Mouse (Mus musculus): Measurements from ENCODE around the gene Amotl2. TPM values are rescaled to one million over a fixed set of nuclear protein-coding genes. Genes with fewer than 3 reads are reported as not detected.

Amotl2 gene
- polyA plus RNA-seq (2012; rRNA removed) = 6.9 and 9.4 TPM in 2 replicates

DNA sequence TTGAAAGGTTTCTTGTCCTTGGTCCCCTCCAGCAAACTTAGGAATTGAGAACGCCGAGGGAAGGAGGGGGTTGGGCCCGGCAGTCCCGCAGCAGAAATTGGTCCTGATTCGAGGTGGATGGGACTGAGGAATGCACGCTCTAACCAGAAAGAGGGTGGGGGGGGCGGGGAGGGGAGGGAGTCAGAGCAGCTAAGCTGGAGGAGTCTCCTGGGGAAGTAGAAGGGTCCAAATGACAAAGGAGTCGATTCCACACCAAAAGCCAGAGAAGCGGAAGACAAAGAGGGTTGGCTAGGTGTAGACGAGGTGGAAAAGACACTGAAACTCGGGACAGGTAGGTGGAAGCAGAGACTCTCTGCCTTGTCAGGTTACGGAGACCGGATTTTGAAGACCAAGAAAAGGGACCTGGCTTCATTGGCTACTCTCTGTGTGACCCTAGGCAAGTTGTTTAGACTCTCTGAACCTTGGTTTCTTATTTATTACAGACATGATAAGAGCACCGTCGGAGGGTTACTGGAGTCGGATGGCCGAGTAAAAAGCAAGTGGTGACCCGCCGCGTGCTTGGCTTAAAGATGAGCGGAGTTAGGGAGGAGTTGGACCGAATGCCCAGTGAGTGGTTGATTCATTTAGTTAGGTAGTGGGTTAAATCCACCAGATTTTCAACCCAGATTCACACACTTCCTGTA lies at the start of gene Amotl2:
Gene Amotl2, plus strand, starts transcription at position 192 of the 683 bp plus-strand sequence.
- DNase-seq (ENCODE audit: low read depth, low spot score) = no peak
- 33% methylated on average over 22 of the region's 22 CpGs for WGBS

DNA sequence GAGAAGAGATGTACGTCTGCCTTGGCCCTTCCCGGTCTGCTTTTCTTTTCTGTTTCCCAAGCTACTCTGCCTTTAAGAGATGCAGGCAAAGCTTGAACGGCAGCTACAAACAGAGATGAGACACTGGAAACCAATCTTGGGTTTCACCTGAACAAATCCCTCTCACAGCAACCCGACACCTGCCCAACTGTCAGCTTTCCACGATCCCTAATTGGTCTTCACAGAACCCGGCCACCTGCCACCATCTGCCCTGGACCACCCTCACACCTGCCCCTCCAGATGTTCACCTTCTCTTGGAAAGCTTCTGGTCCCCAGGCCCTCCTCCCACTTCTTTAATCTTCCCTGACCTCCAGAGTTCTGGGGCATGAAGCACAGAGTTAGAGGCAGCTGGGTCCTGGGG lies 48.4 kb upstream of the Amotl2 start:
- 51% methylated on average over 6 of the region's 6 CpGs for WGBS
- DNase-seq (ENCODE audit: low read depth, low spot score) = no peak

DNA sequence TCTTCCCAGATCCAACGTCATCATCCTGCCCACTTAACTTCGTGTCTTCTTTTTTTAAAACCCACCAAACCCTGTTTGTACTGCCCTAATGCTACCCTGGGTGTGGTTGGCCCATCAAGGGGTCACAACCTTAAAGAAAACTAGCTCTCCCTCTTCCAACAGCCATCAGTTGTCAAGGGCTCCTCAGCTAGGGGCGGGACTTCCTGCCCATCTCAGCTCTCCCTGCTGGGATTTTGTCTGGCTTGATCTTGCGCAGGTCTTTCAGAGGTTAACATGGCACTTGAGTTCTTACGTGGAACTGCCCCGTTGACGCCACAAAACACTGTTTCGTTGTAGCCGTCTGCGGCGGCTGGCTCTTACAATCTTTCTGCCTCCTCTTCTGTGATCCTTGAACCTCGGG lies 47.6 kb upstream of the Amotl2 start:
- 88% methylated on average over 12 of the region's 12 CpGs for WGBS
- DNase-seq (ENCODE audit: low read depth, low spot score) = no peak

DNA sequence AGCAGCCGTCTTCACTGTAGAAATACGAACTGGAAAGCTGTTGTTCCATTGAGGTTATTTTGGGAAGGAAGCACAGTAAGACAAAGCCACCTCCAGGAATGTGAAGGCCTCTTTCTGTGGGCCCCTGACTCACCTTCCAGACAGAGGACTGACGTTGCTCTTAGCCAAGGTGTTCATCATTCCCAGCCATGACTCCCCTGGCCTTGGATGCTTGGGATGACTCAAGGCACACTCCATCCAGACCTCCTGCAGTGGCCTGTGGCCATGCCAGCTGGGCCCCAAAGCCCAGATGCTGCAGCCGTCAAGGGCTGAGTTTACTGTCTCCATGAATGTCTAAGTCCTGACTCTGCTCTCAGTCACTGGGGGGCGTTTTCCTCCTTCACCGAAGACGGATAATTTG lies 43.1 kb upstream of the Amotl2 start:
- WGBS = 70% methylated on average over 7 of the region's 7 CpGs
- DNase-seq (ENCODE audit: low read depth, low spot score) = no peak

DNA sequence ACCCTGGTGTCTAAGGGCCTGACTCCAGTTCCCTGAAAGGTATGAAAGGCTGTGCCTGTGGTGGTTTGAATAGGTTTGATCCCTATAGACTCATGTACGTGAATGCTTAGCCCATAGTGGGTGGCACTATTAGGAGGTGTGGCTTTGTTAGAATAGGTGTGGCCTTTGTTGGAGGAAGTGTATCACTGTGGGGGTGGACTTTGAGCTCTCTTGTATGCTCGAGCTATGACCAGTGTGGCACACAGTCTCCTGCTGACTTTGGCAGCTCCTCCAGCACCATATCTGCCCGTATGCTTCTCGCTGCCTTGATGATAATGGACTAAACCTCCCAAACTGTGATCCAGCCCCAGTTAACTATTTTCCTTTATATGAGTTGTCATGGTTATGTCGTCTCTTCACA lies 40.5 kb upstream of the Amotl2 start:
- 69% methylated on average over 5 of the region's 5 CpGs for WGBS

DNA sequence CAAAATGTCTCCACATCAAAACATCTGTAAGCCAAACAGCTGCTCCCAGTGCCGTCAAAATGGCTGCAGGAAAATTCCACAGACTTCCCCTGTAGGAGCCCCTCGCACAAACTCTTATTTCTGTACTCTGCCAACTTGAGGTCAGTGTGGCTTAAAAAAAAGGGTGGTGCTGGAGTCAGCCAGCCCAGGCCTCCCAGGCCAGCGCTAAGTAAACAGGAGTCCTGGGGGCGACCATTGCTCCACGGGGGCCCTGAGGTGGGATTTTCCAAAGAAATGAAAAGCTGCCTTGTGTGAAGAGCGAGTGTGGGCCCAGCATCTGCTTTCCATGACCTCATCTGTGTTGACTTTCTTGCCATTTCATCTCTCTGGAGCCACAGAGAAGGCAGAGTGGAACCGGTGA lies 35.0 kb upstream of the Amotl2 start:
- WGBS = 55% methylated on average over 7 of the region's 7 CpGs
- DNase-seq (ENCODE audit: low read depth, low spot score) = no peak

More for the DNA sequence above, 40.5 kb upstream of the Amotl2 start:
- no peak for DNase-seq (ENCODE audit: low read depth, low spot score)

DNA sequence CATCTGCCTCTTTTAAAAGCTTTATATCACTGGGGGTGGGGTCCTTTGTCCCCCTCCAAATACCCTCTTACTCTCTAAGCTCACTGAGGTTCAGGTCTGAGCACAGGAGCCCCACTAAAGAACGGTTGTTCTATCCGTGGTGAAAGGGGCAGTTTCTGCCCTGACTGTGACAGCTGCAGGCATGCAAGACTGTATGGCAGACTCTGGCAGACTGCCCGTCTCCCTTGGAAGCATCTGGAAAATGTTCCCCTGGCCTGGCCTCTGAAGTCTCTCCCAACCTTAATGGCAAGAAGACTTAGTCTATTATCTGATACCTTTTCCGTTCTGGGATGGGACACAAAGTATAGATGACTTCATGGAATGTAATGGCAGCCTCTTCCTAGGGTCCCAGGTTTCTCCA lies 28.5 kb upstream of the Amotl2 start:
- no peak for DNase-seq (ENCODE audit: low read depth, low spot score)
- WGBS = 30% methylated on average over 4 of the region's 4 CpGs

DNA sequence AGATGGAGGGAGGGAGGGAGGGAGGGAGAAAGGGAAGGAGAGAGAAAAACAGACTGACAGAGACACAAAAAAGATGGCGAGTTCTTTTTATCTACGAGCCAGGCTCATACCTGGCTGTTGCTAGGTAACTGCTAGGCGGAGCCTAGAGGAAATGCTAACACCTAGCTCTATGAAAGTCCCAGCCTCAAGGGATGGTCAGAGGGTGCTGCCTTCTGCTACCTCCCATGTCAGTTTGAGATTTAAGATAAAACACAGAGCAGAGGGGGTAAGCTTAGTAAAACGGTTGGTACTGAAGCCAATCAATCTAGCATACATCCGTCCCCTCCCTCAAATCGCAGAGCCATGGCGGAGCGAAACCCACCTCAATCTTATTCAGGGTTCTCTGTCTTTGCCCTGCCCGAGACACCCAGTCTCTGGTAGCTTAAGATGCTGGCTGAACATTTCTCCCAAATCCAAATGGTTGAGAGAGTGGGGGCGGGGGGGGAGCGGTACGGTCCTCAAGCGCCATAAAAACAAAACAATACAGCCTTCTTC lies 27.0 kb upstream of the Amotl2 start:
- WGBS = 8% methylated on average over 13 of the region's 13 CpGs

DNA sequence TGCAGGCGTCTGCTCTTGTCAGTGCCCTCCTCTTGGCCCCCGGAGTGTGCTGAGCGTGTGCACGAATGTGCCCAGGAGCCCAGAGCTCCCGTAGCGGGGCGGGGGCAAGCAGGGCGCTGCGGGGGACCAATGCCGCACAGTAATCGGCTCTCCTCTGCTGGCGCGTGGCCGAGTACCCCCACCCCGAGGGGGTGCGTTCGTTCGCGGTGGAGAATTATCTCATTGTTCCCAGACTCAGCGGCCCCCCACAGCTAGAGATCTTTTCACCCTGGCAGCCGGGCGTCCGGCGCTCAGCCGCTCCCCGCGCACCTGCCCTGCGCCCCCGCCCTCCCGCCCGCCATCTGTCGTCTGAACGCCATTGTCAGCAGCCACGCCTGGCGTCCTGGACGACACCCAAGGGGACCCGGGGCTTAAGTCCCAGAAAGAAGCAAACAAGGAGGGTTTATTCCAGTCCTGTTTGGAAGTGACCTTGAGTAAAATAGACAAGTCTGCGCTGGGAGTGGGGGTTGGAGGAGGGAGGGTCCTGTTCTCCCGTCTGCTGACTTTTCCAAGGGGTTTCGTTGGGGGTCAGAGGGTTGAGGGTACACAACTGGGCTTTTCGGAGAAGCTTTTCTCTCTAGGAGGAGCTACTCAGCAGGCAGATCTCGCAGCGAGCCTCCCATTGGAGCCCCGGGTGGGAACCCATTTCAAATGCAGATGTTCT lies 26.4 kb upstream of the Amotl2 start:
- WGBS = 1% methylated on average over 44 of the region's 44 CpGs
- no peak for DNase-seq (ENCODE audit: low read depth, low spot score)

More for the DNA sequence above, 27.0 kb upstream of the Amotl2 start:
- DNase-seq (ENCODE audit: low read depth, low spot score) = peak; percentile 67

DNA sequence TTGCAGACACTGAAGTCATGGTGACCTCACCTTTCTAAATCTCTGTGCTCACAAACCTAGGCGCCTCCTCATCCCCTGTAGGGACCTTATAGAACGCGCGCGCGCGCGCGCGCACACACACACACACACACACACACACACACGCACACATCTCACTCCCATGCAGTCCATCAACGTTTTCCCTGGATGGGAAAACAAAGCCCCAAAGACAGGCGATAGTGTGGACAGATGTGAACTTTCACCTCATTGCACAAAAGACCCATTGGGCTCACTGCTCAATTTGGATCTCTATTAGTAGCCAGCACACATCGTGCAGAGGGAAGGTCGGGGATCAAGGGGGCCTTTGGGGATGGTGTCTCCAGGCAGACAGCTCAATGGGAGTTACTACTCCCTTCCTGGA lies 25.6 kb upstream of the Amotl2 start:
- 18% methylated on average over 15 of the region's 15 CpGs for WGBS

DNA sequence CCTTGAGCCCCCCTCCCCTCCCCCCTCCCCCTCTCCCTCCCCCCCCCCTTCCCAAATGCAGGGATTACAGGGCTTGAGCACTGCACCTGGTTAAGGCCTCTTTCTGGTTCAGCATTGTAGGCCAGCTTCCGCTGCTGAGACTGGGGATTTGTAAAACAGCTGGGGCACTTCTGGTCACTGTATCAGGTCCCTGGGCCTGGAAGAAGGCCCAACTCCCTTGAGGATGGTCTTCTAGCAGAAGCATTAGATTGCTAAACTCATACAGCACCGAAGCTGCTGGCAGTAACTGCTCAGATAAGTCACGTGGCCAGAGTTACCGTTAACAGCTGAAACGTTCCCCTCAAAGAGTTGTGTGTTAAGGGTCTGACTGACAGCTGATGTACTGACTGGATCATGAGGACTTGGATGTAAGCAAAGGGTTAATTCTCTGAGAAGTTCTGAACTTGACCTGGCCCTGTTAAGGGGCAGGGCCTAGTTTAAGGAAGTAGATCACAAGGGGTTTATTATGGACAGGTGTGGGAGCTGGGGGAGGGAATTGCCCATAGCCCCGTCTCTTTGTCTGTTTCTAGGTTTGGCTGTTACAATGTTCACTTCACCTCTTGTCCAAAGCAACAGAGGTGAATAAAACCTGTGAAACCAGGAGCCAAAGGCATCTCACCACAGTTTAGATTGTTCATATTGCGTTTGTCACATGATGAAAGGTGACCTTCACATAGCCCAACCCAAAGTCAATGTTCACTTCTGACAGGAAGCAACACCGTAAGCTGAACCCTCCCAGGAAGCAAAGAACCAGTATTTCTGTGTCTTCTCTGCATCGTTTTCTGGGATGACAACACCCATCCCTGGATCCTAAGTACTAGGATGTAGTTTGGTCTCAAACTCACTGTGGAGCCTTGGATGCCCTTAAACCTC lies 23.7 kb upstream of the Amotl2 start:
- DNase-seq (ENCODE audit: low read depth, low spot score) = no peak

More for the DNA sequence above, 25.6 kb upstream of the Amotl2 start:
- DNase-seq (ENCODE audit: low read depth, low spot score) = no peak

DNA sequence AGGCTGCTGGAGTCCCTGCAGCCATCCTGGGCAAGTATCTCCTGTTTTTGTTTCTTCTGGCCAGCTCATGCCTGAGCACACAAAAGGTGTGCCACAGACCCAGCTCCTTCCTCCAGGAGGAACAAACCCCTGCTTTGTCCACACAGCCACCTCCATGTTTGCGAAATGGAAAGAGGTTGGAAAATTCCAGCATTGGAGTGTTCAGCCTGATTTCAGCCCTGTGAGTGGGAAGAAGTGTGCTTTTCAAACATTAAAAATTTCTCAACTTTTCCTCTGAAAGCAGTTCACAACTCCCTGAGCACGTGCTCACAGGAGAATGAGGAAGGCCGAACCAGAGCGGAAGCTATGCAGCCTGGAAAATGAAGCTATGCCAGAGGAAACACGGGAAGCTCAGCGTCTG lies 15.4 kb upstream of the Amotl2 start:
- no peak for DNase-seq (ENCODE audit: low read depth, low spot score)
- WGBS = 86% methylated on average over 6 of the region's 6 CpGs

More for the DNA sequence above, 23.7 kb upstream of the Amotl2 start:
- WGBS = 19% methylated on average over 9 of the region's 9 CpGs

DNA sequence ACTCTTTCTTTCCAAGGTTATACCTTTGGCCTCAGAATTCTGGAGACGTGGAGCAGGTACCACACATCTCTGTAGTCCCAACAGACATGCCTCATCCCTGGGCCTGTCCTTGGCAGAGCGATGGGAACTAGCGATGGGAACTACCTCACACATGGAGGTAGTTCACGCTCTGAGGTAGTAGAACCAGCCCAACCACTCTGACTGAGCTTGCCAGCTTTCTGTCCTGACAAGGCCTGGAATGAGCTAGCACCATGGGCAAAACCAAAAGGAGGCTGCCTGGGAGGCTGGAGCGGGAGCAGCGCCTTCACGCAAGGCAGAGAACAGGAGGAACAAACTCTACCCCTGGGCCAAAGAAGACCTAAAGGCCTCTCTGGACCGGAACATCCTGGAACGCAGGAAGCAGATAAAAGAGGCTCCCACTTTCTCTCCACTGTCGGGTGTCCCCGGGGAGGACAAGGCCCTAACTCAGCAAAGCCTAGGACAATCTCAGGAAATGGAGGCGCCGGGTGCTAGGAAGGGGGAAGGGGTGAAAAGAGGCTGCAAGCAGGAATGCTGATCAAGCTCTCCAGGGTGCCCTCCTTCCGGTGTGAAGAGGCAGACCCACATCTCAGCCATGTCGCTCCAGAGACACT lies 6.9 kb upstream of the Amotl2 start:
- 72% methylated on average over 15 of the region's 15 CpGs for whole genome bisulfite sequencing
- no peak for DNase-seq (ENCODE audit: low read depth, low spot score)

DNA sequence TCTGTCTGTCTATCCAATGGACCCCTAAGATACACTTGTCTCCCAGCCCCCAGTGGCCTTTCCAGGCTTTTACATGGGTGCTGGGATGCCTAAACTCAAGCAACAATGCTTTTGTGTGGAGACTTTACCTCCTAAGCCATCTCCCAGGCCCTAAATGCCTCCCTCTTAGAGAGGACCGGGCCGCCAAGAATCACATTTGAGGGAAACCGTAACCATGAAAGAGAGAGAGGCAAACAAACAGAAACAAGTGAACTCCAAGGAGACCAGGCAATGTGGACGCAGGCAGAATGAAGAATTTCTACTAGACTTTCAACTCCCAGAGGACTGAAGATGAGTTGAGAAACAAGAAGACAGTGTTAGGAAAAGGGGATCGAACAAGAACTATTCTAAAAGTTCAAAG lies 6.0 kb upstream of the Amotl2 start:
- 71% methylated on average over 5 of the region's 5 CpGs for WGBS
- no peak for DNase-seq (ENCODE audit: low read depth, low spot score)

DNA sequence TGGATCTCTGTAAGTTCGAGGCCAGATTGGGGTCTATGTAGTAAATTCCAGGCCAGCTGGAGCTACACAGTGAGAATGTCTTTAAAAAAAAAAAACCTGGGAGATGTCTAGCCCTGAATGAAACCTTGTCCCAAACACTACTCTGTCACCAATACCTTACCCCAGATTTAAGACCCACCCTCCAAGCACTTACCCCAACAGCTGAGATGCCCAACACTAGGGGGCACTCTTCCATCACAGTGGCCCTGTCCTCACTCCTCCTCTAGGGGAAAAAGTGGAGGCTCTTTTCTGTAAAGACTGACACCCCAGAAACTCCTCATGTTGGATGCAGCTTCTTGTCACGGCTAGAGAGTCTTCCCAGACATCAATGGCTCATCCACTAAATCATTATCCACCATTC lies 2.7 kb upstream of the Amotl2 start:
- no peak for DNase-seq (ENCODE audit: low read depth, low spot score)
- 75% methylated on average over 2 of the region's 2 CpGs for WGBS

DNA sequence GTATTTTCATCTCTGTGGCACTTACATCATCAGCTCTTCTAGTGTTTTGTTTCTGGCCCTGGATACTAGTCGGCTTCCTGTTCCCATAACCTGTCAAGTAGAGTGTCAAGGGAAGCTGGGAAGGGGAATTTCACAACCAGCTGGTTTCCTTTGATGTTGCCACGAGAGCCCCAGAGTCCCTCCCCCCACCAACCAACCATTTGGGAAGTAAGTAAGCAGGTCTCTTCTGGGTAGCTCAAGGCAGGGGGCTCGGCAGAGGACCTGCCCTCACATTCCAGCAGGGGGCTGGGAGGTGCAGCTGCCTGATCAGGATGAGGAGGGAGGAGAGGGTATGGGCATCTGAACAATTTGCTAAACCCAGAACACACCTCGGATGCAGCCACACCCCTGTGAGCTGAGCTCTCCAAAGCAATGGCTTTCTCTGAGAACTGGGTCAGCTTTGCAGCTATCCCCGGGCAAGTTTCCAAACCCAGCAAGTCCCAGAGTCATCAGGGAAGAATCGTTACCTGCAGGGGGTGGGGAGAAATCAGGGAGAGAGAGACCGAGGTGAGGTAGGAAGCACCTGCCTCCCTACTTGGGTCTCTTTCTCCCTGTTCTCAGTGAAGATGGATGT lies 1.5 kb upstream of the Amotl2 start:
- WGBS = 15% methylated on average over 7 of the region's 7 CpGs
- no peak for DNase-seq (ENCODE audit: low read depth, low spot score)

DNA sequence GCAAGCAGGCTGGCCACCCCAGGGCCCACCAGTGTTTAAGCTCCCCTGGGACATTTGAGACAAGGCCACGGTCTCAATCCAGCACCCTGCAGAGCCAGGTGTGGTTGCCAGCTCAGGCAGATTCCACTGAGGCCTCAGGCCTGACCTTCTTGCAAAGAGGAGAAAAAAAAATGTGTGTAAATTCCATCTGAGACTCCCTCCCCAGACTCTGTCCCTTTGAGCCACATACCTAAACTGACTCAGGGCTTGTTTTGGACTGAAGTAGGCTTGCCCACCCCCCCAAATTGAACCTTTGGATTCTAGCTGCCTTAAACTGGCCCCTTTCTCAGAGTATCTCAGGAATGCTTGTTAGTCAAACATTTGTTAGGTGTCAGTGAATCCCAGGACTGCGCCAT lies 969 bp upstream of the Amotl2 start:
- 49% methylated on average over 2 of the region's 2 CpGs for WGBS
- DNase-seq (ENCODE audit: low read depth, low spot score) = no peak

DNA sequence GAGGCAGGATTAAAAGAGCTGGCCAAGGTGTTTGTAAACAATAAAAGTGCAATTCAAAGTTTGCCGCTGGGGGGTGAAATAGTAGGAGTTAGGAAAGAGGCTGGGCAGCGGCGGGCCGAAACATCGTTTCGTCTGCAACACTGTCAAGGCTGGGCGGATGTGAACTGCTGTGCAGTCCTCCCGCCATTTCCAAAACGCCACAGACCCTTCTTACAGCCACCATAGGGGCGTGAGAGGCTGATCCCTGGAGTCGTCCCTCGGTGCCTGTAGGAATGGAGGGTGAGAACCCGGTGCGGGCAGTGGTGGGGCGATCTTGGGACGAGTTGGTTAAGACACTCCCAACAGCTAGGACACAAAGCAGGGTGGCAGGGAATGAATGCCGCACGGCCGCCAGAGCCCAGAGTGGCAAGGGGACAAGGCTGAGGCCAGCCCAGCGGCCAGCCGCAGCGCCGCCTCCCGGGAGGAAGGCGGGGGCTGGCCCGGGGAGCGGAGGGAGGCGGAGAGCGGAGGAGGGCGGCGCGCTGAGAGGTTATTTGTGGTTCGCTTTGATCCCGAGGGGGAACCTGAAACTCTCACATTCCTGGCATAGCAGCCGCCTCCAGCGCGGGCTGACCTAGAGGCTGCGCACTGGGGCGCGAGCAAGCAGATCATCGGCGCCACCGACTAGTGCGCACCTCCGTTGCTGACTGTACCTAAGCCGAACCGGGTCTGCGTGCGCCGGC lies 853 bp downstream of the Amotl2 start:
- no peak for DNase-seq (ENCODE audit: low read depth, low spot score)
- WGBS = under 1% methylated on average over 49 of the region's 50 CpGs

Measured in large intestine, adult 2 months (tissue).